Mouse (Mus musculus) E14TG2a.4 (cell line): Measurements from ENCODE around the gene Tmem110.

Source experiments
- H3K27me3 ChIP-seq: 2 replicates; pipeline ENCODE4 v1.6.1; 2014; ENCODE audit warnings: low read length, control low read depth; ENCODE audit not compliant: insufficient read depth
- H3K36me3 ChIP-seq: 2 replicates; pipeline ENCODE4 v1.6.1; 2014; ENCODE audit warnings: low read length, control low read depth; ENCODE audit not compliant: insufficient read depth
- H3K4me1 ChIP-seq: replicated peaks from 2 replicates; pipeline ENCODE4 v1.6.1; 2014; ENCODE audit warnings: low read depth, low read length, control low read depth
- H3K4me3 ChIP-seq: replicated peaks from 2 replicates; pipeline ENCODE4 v1.5.1; 2014; ENCODE audit warnings: mild to moderate bottlenecking, low read length
- H3K9me3 ChIP-seq: 2 replicates; pipeline ENCODE4 v1.6.1; 2014; ENCODE audit warnings: low read length, control low read depth
- CTCF ChIP-seq: conservative IDR thresholded peaks from 2 replicates; pipeline ENCODE4 v1.5.1; 2014; ENCODE audit warnings: low read length
- NANOG ChIP-seq: IDR thresholded peaks from 2 replicates; pipeline ENCODE4 v1.6.1; 2014; ENCODE audit warnings: borderline replicate concordance, low read length, mixed read lengths
- POU5F1 ChIP-seq: IDR thresholded peaks from 2 replicates; pipeline ENCODE4 v1.6.1; 2014; ENCODE audit warnings: low read length, borderline replicate concordance

The Tmem110 gene

GRCm38 (mm10) chr14:30880251-30880650 is 54.9 kb downstream of the Tmem110 start:
- Histone ChIP-seq H3K27me3 (no peaks in the 10 kb centered on the region; the same call in 1 of the 2 replicates), H3K9me3 (no peaks in the 10 kb centered on the region), H3K36me3 (peaks cover 6% of the 10 kb centered on the region; the same call in 1 of the 2 replicates), H3K4me3 (peak overlapping the region; percentile 41), H3K4me1 (peaks cover 41% of the 10 kb centered on the region)
- TF ChIP-seq NANOG (no peak), POU5F1 (no peak), CTCF (no peak)

- Histone ChIP-seq H3K27me3 (peaks cover 2% of the 10 kb centered on the region; the same call in 1 of the 2 replicates), H3K36me3 (peaks cover 6% of the 10 kb centered on the region; the same call in 1 of the 2 replicates), H3K9me3 (no peaks in the 10 kb centered on the region), H3K4me1 (peaks cover 33% of the 10 kb centered on the region), H3K4me3 (peak overlapping the region; percentile 41)
- peak; percentile 65 for TF ChIP-seq CTCF
- no peak for TF ChIP-seq NANOG
Observed at GRCm38 (mm10) chr14:30880811-30881717, 55.7 kb downstream of the Tmem110 start.

GRCm38 (mm10) chr14:30881718-30882108 is 56.3 kb downstream of the Tmem110 start:
- H3K36me3 ChIP-seq: no peaks in the 10 kb centered on the region
- peaks cover 27% of the 10 kb centered on the region for H3K4me1 ChIP-seq
- TF ChIP-seq NANOG: no peak
- no peak for TF ChIP-seq POU5F1
- TF ChIP-seq CTCF: no peak
- H3K27me3 ChIP-seq: peaks cover 7% of the 10 kb centered on the region
- no peak overlapping the region for H3K4me3 ChIP-seq
- H3K9me3 ChIP-seq: no peaks in the 10 kb centered on the region

GRCm38 (mm10) chr14:30885298-30885697 is 59.9 kb downstream of the Tmem110 start:
- TF ChIP-seq NANOG: no peak
- no peak for TF ChIP-seq CTCF
- no peak for TF ChIP-seq POU5F1
- no peaks in the 10 kb centered on the region for H3K36me3 ChIP-seq
- H3K4me3 ChIP-seq: no peak overlapping the region
- H3K4me1 ChIP-seq: peaks cover 30% of the 10 kb centered on the region
- no peaks in the 10 kb centered on the region for H3K9me3 ChIP-seq
- H3K27me3 ChIP-seq: peaks cover 32% of the 10 kb centered on the region

GRCm38 (mm10) chr14:30886204-30886603 is 60.8 kb downstream of the Tmem110 start, which contains the start of gene Itih4:
Gene Itih4, plus strand, starts transcription at chr14:30886476.
- TF ChIP-seq POU5F1: no peak
- no peak for TF ChIP-seq NANOG
- TF ChIP-seq CTCF: no peak
- H3K27me3 ChIP-seq: peaks cover 37% of the 10 kb centered on the region
- H3K9me3 ChIP-seq: no peaks in the 10 kb centered on the region
- peaks cover 21% of the 10 kb centered on the region for H3K4me1 ChIP-seq
- H3K36me3 ChIP-seq: no peaks in the 10 kb centered on the region
- H3K4me3 ChIP-seq: no peak within 1 kb of the TSS

- Histone ChIP-seq H3K4me1 (peaks cover 19% of the 10 kb centered on the region), H3K36me3 (no peaks in the 10 kb centered on the region), H3K9me3 (no peaks in the 10 kb centered on the region), H3K27me3 (peaks cover 58% of the 10 kb centered on the region), H3K4me3 (no peak overlapping the region)
- no peak for TF ChIP-seq NANOG
- no peak; the same call in 1 of the 2 replicates for TF ChIP-seq CTCF
- no peak for TF ChIP-seq POU5F1
Observed at GRCm38 (mm10) chr14:30888271-30888732, 62.9 kb downstream of the Tmem110 start.

GRCm38 (mm10) chr14:30899972-30900371 is 74.6 kb downstream of the Tmem110 start:
- peak; percentile 99 for TF ChIP-seq NANOG
- TF ChIP-seq CTCF: no peak
- peak; percentile 59; the same call in 1 of the 2 replicates for TF ChIP-seq POU5F1

GRCm38 (mm10) chr14:30902628-30903027 is 77.2 kb downstream of the Tmem110 start:
- peaks cover 9% of the 10 kb centered on the region for H3K4me1 ChIP-seq
- no peaks in the 10 kb centered on the region for H3K36me3 ChIP-seq
- TF ChIP-seq CTCF (no peak), POU5F1 (no peak), NANOG (no peak)
- H3K27me3 ChIP-seq: peaks cover 27% of the 10 kb centered on the region
- no peak overlapping the region for H3K4me3 ChIP-seq
- peaks cover 21% of the 10 kb centered on the region for H3K9me3 ChIP-seq

More at GRCm38 (mm10) chr14:30899972-30900371, 74.6 kb downstream of the Tmem110 start:
- no peaks in the 10 kb centered on the region for H3K36me3 ChIP-seq
- peaks cover 9% of the 10 kb centered on the region for H3K4me1 ChIP-seq
- no peak overlapping the region for H3K4me3 ChIP-seq
- H3K27me3 ChIP-seq: peaks cover 44% of the 10 kb centered on the region
- H3K9me3 ChIP-seq: peaks cover 21% of the 10 kb centered on the region
